Mouse (Mus musculus) liver, embryonic 11.5 days (tissue): ENCODE data around the gene Atg7. TPM values are rescaled to one million over a fixed set of nuclear protein-coding genes. Genes with fewer than 3 reads are reported as not detected.

Experiments
- ATAC-seq: fragments of 200-750 bp; cut with Nextera tagmentation; replicated peaks from 2 replicates; pipeline ENCODE4 v1.8.0; 2017; ENCODE audit warnings: moderate number of reproducible peaks, mild to moderate bottlenecking, moderate TSS enrichment, moderate library complexity; ENCODE audit not compliant: low FRiP score
- DNase-seq: peaks from one replicate; pipeline ENCODE4 v3.0.0-alpha.2; 2017; ENCODE audit warnings: low spot score
- H3K27ac ChIP-seq: fragments of 300-500 bp; sonication (generic); 2 replicates; pipeline ENCODE4 v1.5.1; 2014; ENCODE audit warnings: mild to moderate bottlenecking, low read depth, low read length, control low read depth
- H3K27me3 ChIP-seq: fragments of 300-500 bp; sonication (generic); replicated peaks from 2 replicates; pipeline ENCODE4 v1.6.1; 2014; ENCODE audit warnings: low read length, mixed read lengths; ENCODE audit not compliant: control insufficient read depth, insufficient read depth
- H3K36me3 ChIP-seq: fragments of 300-500 bp; sonication (generic); 2 replicates; pipeline ENCODE4 v1.6.1; 2014; ENCODE audit warnings: mild to moderate bottlenecking, low read length, moderate library complexity, mixed read lengths; ENCODE audit not compliant: control insufficient read depth, insufficient read depth
- H3K4me1 ChIP-seq: fragments of 300-500 bp; sonication (generic); replicated peaks from 2 replicates; pipeline ENCODE4 v1.6.1; 2014; ENCODE audit warnings: low read length, mixed read lengths; ENCODE audit not compliant: control insufficient read depth, insufficient read depth
- H3K4me2 ChIP-seq: fragments of 300-500 bp; sonication (generic); 2 replicates; pipeline ENCODE4 v1.6.1; 2014; ENCODE audit warnings: mild to moderate bottlenecking, control low read depth, moderate library complexity
- H3K4me3 ChIP-seq: fragments of 300-500 bp; sonication (generic); 2 replicates; pipeline ENCODE4 v1.5.1; 2014; ENCODE audit warnings: low read depth, low read length, control low read depth
- H3K9ac ChIP-seq: fragments of 300-500 bp; sonication (generic); 2 replicates; pipeline ENCODE4 v1.6.1; 2014; ENCODE audit warnings: low read depth, low read length, control low read depth
- H3K9me3 ChIP-seq: fragments of 300-500 bp; sonication (generic); 2 replicates; pipeline ENCODE4 v1.6.1; 2016; ENCODE audit warnings: low read length, inconsistent platforms, mixed read lengths; ENCODE audit not compliant: control insufficient read depth
- WGBS: fragments of 180-500 bp; shearing (Covaris S2); extraction: QIAGEN DNeasy Blood & Tissue Kit; methylation state at CpG from one replicate; pipeline ENCODE4 v1.1.7; 2014; 5-methylcytosine and 5-hydroxymethylcytosine counted together
- polyA plus RNA-seq: library from polyadenylated mRNA; unstranded; fragments of >200 nt; fragmentation: Nextera tagmentation; extraction: Ambion mirVana; gene quantifications from 2 replicates; pipeline ENCODE4 v1.2.1, GENCODE M21; 2014

Atg7 gene
- polyA plus RNA-seq, 1 experiment from 2014 or later: 20.8 TPM

- Histone ChIP-seq H3K36me3 (no peaks in the 10 kb centered on the region), H3K4me2 (no peak overlapping the region), H3K27ac (no peak overlapping the region), H3K4me1 (no peaks in the 10 kb centered on the region), H3K27me3 (no peaks in the 10 kb centered on the region), H3K4me3 (no peak overlapping the region), H3K9me3 (no peaks in the 10 kb centered on the region), H3K9ac (no peak overlapping the region)
- no peak for DNase-seq
- 72% methylated on average over 3 of the region's 3 CpGs for WGBS
- ATAC-seq: no peak
These were observed 9.3 kb downstream of the Atg7 start for GRCm38 (mm10) chr6:114652209-114652608.

- Histone ChIP-seq H3K27ac (no peak overlapping the region), H3K4me2 (no peak overlapping the region), H3K4me3 (no peak overlapping the region), H3K9ac (no peak overlapping the region), H3K27me3 (no peaks in the 10 kb centered on the region), H3K4me1 (peaks cover 20% of the 10 kb centered on the region), H3K36me3 (no peaks in the 10 kb centered on the region), H3K9me3 (no peaks in the 10 kb centered on the region)
- 87% methylated on average over 7 of the region's 7 CpGs for WGBS
- ATAC-seq (no peak), DNase-seq (no peak)
These were observed 14.1 kb downstream of the Atg7 start for GRCm38 (mm10) chr6:114656826-114657600.

GRCm38 (mm10) chr6:114657807-114658206 is 14.9 kb downstream of the Atg7 start:
- H3K9me3 ChIP-seq: no peaks in the 10 kb centered on the region
- no peaks in the 10 kb centered on the region for H3K36me3 ChIP-seq
- no peaks in the 10 kb centered on the region for H3K27me3 ChIP-seq
- H3K4me2 ChIP-seq: no peak overlapping the region
- no peak overlapping the region for H3K9ac ChIP-seq
- H3K4me1 ChIP-seq: peaks cover 20% of the 10 kb centered on the region
- WGBS: 73% methylated on average over 4 of the region's 4 CpGs
- H3K27ac ChIP-seq: no peak overlapping the region
- H3K4me3 ChIP-seq: no peak overlapping the region
- ATAC-seq (no peak), DNase-seq (no peak)

GRCm38 (mm10) chr6:114659278-114659991 is 16.5 kb downstream of the Atg7 start:
- ATAC-seq (peak; percentile 91), DNase-seq (no peak)
- WGBS: 36% methylated on average over 4 of the region's 4 CpGs
- H3K4me2 ChIP-seq: peak overlapping the region; percentile 49
- no peaks in the 10 kb centered on the region for H3K27me3 ChIP-seq
- no peaks in the 10 kb centered on the region for H3K9me3 ChIP-seq
- H3K4me1 ChIP-seq: peaks cover 20% of the 10 kb centered on the region
- H3K36me3 ChIP-seq: no peaks in the 10 kb centered on the region
- peak overlapping the region; percentile 1; the same call in 1 of the 2 replicates for H3K4me3 ChIP-seq
- peak overlapping the region; percentile 36; the same call in 1 of the 2 replicates for H3K9ac ChIP-seq
- peak overlapping the region; percentile 82 for H3K27ac ChIP-seq

- ATAC-seq (peak; percentile 93), DNase-seq (no peak)
- no peaks in the 10 kb centered on the region for H3K36me3 ChIP-seq
- peak overlapping the region; percentile 49 for H3K4me2 ChIP-seq
- H3K27me3 ChIP-seq: no peaks in the 10 kb centered on the region
- H3K27ac ChIP-seq: peak overlapping the region; percentile 82; the same call in 1 of the 2 replicates
- peak overlapping the region; percentile 36 for H3K9ac ChIP-seq
- peak overlapping the region; percentile 1; the same call in 1 of the 2 replicates for H3K4me3 ChIP-seq
- no peaks in the 10 kb centered on the region for H3K9me3 ChIP-seq
- H3K4me1 ChIP-seq: peaks cover 20% of the 10 kb centered on the region
- WGBS: 51% methylated on average over 5 of the region's 5 CpGs
These were observed 17.3 kb downstream of the Atg7 start for GRCm38 (mm10) chr6:114659992-114660800.

GRCm38 (mm10) chr6:114663707-114664106 is 20.8 kb downstream of the Atg7 start:
- Histone ChIP-seq H3K9me3 (no peaks in the 10 kb centered on the region), H3K27me3 (no peaks in the 10 kb centered on the region), H3K4me1 (peaks cover 20% of the 10 kb centered on the region), H3K4me2 (no peak overlapping the region), H3K36me3 (no peaks in the 10 kb centered on the region), H3K27ac (no peak overlapping the region), H3K4me3 (no peak overlapping the region), H3K9ac (no peak overlapping the region)
- ATAC-seq (no peak), DNase-seq (no peak)
- WGBS: 86% methylated on average over 2 of the region's 2 CpGs

GRCm38 (mm10) chr6:114664716-114665115 is 21.8 kb downstream of the Atg7 start:
- ATAC-seq: no peak
- H3K4me2 ChIP-seq: no peak overlapping the region
- no peak overlapping the region for H3K27ac ChIP-seq
- no peaks in the 10 kb centered on the region for H3K27me3 ChIP-seq
- no peaks in the 10 kb centered on the region for H3K9me3 ChIP-seq
- H3K4me3 ChIP-seq: no peak overlapping the region
- DNase-seq: no peak
- H3K4me1 ChIP-seq: peaks cover 11% of the 10 kb centered on the region
- no peaks in the 10 kb centered on the region for H3K36me3 ChIP-seq
- WGBS: 71% methylated on average over 2 of the region's 2 CpGs
- H3K9ac ChIP-seq: no peak overlapping the region

GRCm38 (mm10) chr6:114667518-114667917 is 24.6 kb downstream of the Atg7 start:
- Histone ChIP-seq H3K4me2 (no peak overlapping the region), H3K36me3 (no peaks in the 10 kb centered on the region), H3K4me3 (no peak overlapping the region), H3K4me1 (no peaks in the 10 kb centered on the region), H3K9ac (no peak overlapping the region), H3K27ac (no peak overlapping the region), H3K27me3 (no peaks in the 10 kb centered on the region), H3K9me3 (no peaks in the 10 kb centered on the region)
- ATAC-seq (no peak), DNase-seq (no peak)
- WGBS: 87% methylated on average over 6 of the region's 6 CpGs
